Mouse (Mus musculus) E14TG2a.4 (cell line): ENCODE measurements at regions not wholly inside any gene's neighbourhood (a gene's known extent, or its start where the extent isn't known, plus 50 kb on each side); places are given as distances from the start of the nearest gene placed in this dataset.

Source experiments
- CTCF ChIP-seq: conservative IDR thresholded peaks from 2 replicates; pipeline ENCODE4 v1.5.1; 2014; ENCODE audit warnings: low read length
- POU5F1 ChIP-seq: IDR thresholded peaks from 2 replicates; pipeline ENCODE4 v1.6.1; 2014; ENCODE audit warnings: low read length, borderline replicate concordance

- TF ChIP-seq CTCF (no peak), POU5F1 (no peak)
These were observed 318.8 kb downstream of the Rps29 start for GRCm38 (mm10) chr12:68840156-68840555.
